Comparison of ENCODE assay signal across 12 mouse cellular contexts in the genomic region with DNA sequence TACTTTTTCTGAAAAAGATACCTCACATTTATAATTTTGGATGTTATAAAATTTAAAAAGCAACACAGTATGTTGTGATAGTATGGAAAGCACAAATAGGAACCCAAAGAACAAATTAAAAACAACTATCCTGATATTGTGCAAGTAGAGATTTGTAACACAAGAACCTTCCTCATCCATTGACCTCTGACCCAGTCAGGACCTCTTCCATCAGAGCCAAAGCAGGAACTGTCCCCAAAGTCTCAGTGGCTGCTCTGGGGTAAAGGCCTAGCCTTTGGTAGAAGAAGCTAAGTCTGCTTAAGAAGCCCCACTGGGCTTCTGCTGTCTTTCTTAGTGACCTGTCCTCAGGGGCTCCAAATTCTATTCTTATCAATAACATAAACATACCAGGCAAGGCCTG.
"Had no signal": no experiment of that assay in that cellular context is flagged by ENCODE, and none has a peak within 500 bp of the region (broad histone marks: within the 10 kb centered on the region; RNA-seq: fewer than 3 reads in every experiment).

No protein-coding gene starts in this region.

- H3K36me3 ChIP-seq: kidney, embryonic 15.5 days; limb, embryonic 15.5 days; lung, embryonic 15.5 days; midbrain, embryonic 10.5 days; stomach, embryonic 15.5 days had no signal

- H3K27me3 ChIP-seq: kidney, embryonic 15.5 days; limb, embryonic 15.5 days; liver, embryonic 15.5 days; lung, embryonic 15.5 days; stomach, embryonic 15.5 days had no signal

- H3K4me2 ChIP-seq: kidney, embryonic 15.5 days; limb, embryonic 15.5 days; liver, embryonic 15.5 days; lung, embryonic 15.5 days; stomach, embryonic 15.5 days had no signal

- DNase-seq: kidney, adult 2 months; kidney, postnatal 14 days; midbrain, embryonic 14.5 days; right cerebral cortex, postnatal 14 days; thymus, postnatal 4 days had no signal

- H3K4me3 ChIP-seq: kidney, embryonic 15.5 days; limb, embryonic 15.5 days; liver, embryonic 15.5 days; lung, embryonic 15.5 days; midbrain, embryonic 10.5 days; stomach, embryonic 15.5 days had no signal

- H3K4me1 ChIP-seq: kidney, embryonic 15.5 days; midbrain, embryonic 10.5 days; stomach, embryonic 15.5 days had no signal

- H3K9me3 ChIP-seq: kidney, embryonic 15.5 days; limb, embryonic 15.5 days; liver, embryonic 15.5 days; lung, embryonic 15.5 days; midbrain, embryonic 10.5 days; stomach, embryonic 15.5 days had no signal

- H3K9ac ChIP-seq: kidney, embryonic 15.5 days; limb, embryonic 15.5 days; liver, embryonic 15.5 days; lung, embryonic 15.5 days; stomach, embryonic 15.5 days had no signal

- H3K27ac ChIP-seq: kidney, embryonic 15.5 days; limb, embryonic 15.5 days; liver, embryonic 15.5 days; lung, embryonic 15.5 days; midbrain, embryonic 10.5 days; stomach, embryonic 15.5 days had no signal

- ATAC-seq: intestine, embryonic 16.5 days had no signal
